Mouse (Mus musculus) limb, embryonic 11.5 days (tissue): ENCODE results near the gene Ppp2r5b. TPM values are rescaled to one million over a fixed set of nuclear protein-coding genes. Genes with fewer than 3 reads are reported as not detected.

ENCODE experiments used
- ATAC-seq: fragments of 200-750 bp; cut with Nextera tagmentation; 2 replicates; pipeline ENCODE4 v1.8.0; 2017; ENCODE audit warnings: low read depth; ENCODE audit not compliant: insufficient number of reproducible peaks, low FRiP score, low TSS enrichment
- DNase-seq: peaks from one replicate; pipeline ENCODE4 v3.0.0-alpha.2; 2015; ENCODE audit warnings: low spot score
- H3K27ac ChIP-seq: fragments of 300-500 bp; sonication (generic); replicated peaks from 2 replicates; pipeline ENCODE4 v1.5.1; 2014; ENCODE audit warnings: low read depth, mild to moderate bottlenecking, low read length
- H3K27me3 ChIP-seq: fragments of 300-500 bp; sonication (generic); 2 replicates; pipeline ENCODE4 v1.6.1; 2014; ENCODE audit warnings: mild to moderate bottlenecking, low read length, mixed read lengths; ENCODE audit not compliant: control insufficient read depth, insufficient read depth
- H3K36me3 ChIP-seq: fragments of 300-500 bp; sonication (generic); 2 replicates; pipeline ENCODE4 v1.6.1; 2014; ENCODE audit warnings: mild to moderate bottlenecking, low read length, moderate library complexity, mixed read lengths; ENCODE audit not compliant: control insufficient read depth, insufficient read depth
- H3K4me1 ChIP-seq: fragments of 300-500 bp; sonication (generic); 2 replicates; pipeline ENCODE4 v1.6.1; 2014; ENCODE audit warnings: low read length, mixed read lengths; ENCODE audit not compliant: control insufficient read depth, insufficient read depth
- H3K4me2 ChIP-seq: fragments of 300-500 bp; sonication (generic); 2 replicates; pipeline ENCODE4 v1.6.1; 2014; ENCODE audit warnings: low read depth, mild to moderate bottlenecking, moderate library complexity; ENCODE audit not compliant: severe bottlenecking
- H3K4me3 ChIP-seq: fragments of 300-500 bp; sonication (generic); 2 replicates; pipeline ENCODE4 v1.5.1; 2014; ENCODE audit warnings: low read depth, low read length
- H3K9ac ChIP-seq: fragments of 300-500 bp; sonication (generic); 2 replicates; pipeline ENCODE4 v1.6.1; 2014; ENCODE audit warnings: mild to moderate bottlenecking, low read length
- H3K9me3 ChIP-seq: fragments of 300-500 bp; sonication (generic); 2 replicates; pipeline ENCODE4 v1.6.1; 2016; ENCODE audit warnings: low read length; ENCODE audit not compliant: control insufficient read depth
- WGBS: fragments of 180-500 bp; shearing (Covaris S2); extraction: QIAGEN DNeasy Blood & Tissue Kit; methylation state at CpG from one replicate; pipeline ENCODE4 v1.1.7; 2014; 5-methylcytosine and 5-hydroxymethylcytosine counted together
- polyA plus RNA-seq: library from polyadenylated mRNA; unstranded; fragments of >200 nt; fragmentation: Nextera tagmentation; extraction: Ambion mirVana; gene quantifications from 2 replicates; pipeline ENCODE4 v1.2.1, GENCODE M21; 2014

Gene Ppp2r5b
- polyA plus RNA-seq, 1 experiment from 2014 or later, result 18.6 TPM

DNA sequence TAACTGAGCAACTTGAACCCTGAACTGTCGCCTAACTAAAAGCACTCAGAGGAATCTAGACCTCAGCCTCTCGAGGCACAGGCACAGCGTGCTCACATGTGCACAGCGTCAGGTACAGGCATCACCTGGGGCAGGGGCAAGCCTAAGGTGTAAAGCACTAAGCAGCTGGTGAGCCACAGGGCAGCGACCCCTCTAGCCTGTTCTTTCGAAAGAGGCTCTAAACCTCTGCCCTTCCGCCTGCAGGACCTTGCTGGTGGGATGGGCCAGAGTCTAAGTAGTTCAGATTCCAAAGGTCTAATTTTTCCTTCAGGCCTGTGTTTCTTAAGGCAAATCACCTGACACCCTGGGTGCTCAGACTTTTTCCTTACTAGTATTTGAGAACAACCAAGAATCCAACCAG is 36.4 kb upstream of the Ppp2r5b start:
- WGBS, result 72% methylated on average over 7 of the region's 7 CpGs
- 0 out of 2 replicates have a peak, but pooled peaks cover 3% of the 10 kb centered on the region for H3K4me1 ChIP-seq
- H3K4me3 ChIP-seq, result no peak overlapping the region
- no peak for ATAC-seq
- H3K36me3 ChIP-seq, result no peaks in the 10 kb centered on the region
- H3K27ac ChIP-seq, result no peak overlapping the region
- DNase-seq, result no peak
- no peak overlapping the region for H3K4me2 ChIP-seq
- H3K27me3 ChIP-seq, result no peaks in the 10 kb centered on the region
- no peaks in the 10 kb centered on the region for H3K9me3 ChIP-seq
- H3K9ac ChIP-seq, result no peak overlapping the region

DNA sequence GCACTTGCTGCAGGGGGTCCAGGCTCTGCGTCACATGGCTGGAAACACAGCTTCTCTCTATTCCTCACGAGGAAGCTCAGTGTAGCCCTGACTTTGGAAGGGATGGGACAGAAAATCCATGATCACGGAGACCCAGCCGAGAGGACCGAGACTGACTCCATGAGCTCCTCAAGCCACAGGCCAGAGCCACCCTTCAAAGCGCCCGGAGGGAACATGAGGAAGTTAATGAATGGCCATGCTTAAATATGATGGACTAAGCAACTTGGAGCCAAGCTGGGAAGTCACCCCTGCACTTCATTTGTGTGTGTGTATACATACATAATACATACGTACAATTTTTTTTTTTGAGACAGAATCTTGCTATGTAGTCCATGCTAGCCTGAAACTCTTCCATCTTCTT is 35.5 kb upstream of the Ppp2r5b start:
- WGBS, result 31% methylated on average over 8 of the region's 8 CpGs
- Histone ChIP-seq H3K9me3 (no peaks in the 10 kb centered on the region), H3K27me3 (no peaks in the 10 kb centered on the region), H3K4me1 (0 out of 2 replicates have a peak, but pooled peaks cover 3% of the 10 kb centered on the region), H3K9ac (no peak overlapping the region), H3K27ac (no peak overlapping the region), H3K36me3 (no peaks in the 10 kb centered on the region), H3K4me2 (no peak overlapping the region), H3K4me3 (no peak overlapping the region)
- ATAC-seq (no peak), DNase-seq (no peak)

DNA sequence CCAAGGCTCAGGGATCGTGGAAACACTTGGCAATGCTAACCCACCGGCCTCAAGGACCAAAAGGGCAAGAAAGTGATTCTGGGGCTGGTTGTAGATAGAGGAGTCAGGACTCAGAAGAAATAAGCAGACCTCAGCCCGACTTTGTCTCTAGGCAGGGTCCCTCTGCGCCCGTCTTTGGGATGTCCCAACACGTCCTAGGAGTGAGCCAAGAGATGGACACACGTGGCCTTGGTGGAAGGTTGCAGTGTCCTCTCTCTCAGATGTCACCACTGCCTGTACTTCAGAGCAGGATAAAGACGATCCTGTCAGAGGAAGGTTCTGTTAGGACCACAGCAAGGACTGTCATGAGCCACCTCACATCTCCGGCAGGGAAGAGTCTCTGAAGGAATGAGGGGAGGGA is 35.0 kb upstream of the Ppp2r5b start:
- Histone ChIP-seq H3K4me3 (no peak overlapping the region), H3K36me3 (no peaks in the 10 kb centered on the region), H3K9me3 (no peaks in the 10 kb centered on the region), H3K27me3 (no peaks in the 10 kb centered on the region), H3K27ac (no peak overlapping the region), H3K9ac (no peak overlapping the region), H3K4me1 (0 out of 2 replicates have a peak, but pooled peaks cover 2% of the 10 kb centered on the region), H3K4me2 (no peak overlapping the region)
- WGBS, result 57% methylated on average over 9 of the region's 9 CpGs
- ATAC-seq, result no peak
- DNase-seq, result no peak

DNA sequence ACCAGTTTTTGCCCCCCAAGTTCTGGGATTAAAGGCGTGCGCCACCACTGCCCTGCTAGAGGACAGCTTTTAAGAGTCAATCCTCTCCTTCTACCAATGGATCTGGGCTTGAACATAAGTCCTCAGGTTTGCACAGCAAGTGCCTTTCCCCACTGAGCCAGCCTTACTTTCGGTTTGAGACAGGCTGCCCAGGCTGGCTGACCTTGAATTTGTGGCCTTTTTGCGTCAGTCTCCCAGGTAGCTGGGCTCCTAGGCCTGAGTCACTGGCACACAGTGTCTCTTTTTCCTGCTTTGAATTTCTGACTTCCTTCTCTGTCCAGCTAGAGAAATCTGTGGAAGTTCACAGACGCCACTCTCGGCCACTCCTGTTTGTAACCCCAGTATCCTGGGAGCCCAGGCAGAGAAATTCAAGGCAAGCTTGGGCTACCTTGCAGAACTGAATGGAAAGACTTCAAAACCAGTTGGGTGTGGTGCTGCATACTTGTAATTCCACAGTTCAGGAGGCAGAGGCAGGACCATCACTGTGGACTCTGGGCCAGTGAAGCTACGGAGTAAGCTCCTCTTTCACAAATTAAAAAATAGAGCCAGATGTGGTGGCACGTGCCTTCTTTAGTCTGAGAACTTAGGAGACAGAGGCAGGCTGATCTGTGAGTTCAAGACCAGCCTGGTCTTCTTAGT is 34.3 kb upstream of the Ppp2r5b start:
- Histone ChIP-seq H3K36me3 (no peaks in the 10 kb centered on the region), H3K9ac (no peak overlapping the region), H3K4me1 (no peaks in the 10 kb centered on the region), H3K4me3 (no peak overlapping the region), H3K27ac (no peak overlapping the region), H3K27me3 (no peaks in the 10 kb centered on the region), H3K9me3 (no peaks in the 10 kb centered on the region), H3K4me2 (no peak overlapping the region)
- WGBS, result 88% methylated on average over 8 of the region's 8 CpGs
- no peak for ATAC-seq
- DNase-seq, result no peak

DNA sequence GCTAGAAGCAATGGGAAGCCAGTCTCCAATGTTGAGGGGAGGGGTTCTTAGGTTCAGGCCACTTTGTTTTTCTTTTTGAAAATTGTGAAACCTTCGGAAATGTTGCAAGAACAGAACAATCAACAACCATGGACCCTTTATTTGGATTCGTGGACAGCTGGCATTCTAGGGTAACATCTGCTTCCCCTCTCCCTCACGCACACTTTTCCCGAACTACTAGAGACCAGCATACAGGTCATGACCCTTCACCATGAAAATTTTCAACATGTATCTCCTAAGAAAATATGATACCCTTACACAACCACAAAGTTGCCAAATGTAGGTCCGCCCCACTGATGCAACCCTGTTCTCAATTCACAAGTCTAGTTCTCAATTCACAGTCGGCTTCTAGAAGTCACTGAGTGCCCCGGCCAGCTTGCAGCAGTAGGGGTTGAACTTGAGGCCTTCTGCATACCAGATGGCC is 33.0 kb upstream of the Ppp2r5b start:
- no peaks in the 10 kb centered on the region for H3K4me1 ChIP-seq
- ATAC-seq, result no peak
- 82% methylated on average over 7 of the region's 7 CpGs for WGBS

DNA sequence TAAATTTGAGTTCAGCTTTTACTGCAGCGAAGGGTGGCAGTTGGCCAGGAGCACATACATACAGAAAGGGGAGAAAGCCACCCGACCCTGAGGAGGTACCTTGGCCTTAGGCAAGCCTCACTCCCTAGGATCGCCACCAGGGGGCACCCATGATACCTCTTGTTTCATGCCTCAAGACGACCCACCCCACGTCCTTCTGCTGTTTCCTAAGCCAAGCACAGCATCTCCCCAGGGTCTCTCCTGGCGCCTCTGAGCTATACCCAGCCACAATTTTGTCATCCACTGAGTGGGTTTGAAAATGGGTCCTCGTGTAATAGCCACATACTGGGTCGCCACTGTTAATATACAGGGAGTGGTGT is 32.5 kb upstream of the Ppp2r5b start:
- no peak overlapping the region for H3K4me3 ChIP-seq
- no peak overlapping the region for H3K9ac ChIP-seq
- no peaks in the 10 kb centered on the region for H3K4me1 ChIP-seq
- H3K4me2 ChIP-seq, result no peak overlapping the region
- H3K27me3 ChIP-seq, result no peaks in the 10 kb centered on the region
- ATAC-seq (peak; percentile 64; the same call in 1 of the 2 replicates), DNase-seq (peak; percentile 93)
- H3K27ac ChIP-seq, result no peak overlapping the region
- H3K9me3 ChIP-seq, result no peaks in the 10 kb centered on the region
- H3K36me3 ChIP-seq, result no peaks in the 10 kb centered on the region
- WGBS, result 17% methylated on average over 8 of the region's 8 CpGs

More for the DNA sequence above, 33.0 kb upstream of the Ppp2r5b start:
- H3K36me3 ChIP-seq, result no peaks in the 10 kb centered on the region
- no peak for DNase-seq
- no peak overlapping the region for H3K9ac ChIP-seq
- no peak overlapping the region for H3K4me3 ChIP-seq
- H3K27ac ChIP-seq, result no peak overlapping the region
- H3K27me3 ChIP-seq, result no peaks in the 10 kb centered on the region
- H3K9me3 ChIP-seq, result no peaks in the 10 kb centered on the region
- no peak overlapping the region for H3K4me2 ChIP-seq

DNA sequence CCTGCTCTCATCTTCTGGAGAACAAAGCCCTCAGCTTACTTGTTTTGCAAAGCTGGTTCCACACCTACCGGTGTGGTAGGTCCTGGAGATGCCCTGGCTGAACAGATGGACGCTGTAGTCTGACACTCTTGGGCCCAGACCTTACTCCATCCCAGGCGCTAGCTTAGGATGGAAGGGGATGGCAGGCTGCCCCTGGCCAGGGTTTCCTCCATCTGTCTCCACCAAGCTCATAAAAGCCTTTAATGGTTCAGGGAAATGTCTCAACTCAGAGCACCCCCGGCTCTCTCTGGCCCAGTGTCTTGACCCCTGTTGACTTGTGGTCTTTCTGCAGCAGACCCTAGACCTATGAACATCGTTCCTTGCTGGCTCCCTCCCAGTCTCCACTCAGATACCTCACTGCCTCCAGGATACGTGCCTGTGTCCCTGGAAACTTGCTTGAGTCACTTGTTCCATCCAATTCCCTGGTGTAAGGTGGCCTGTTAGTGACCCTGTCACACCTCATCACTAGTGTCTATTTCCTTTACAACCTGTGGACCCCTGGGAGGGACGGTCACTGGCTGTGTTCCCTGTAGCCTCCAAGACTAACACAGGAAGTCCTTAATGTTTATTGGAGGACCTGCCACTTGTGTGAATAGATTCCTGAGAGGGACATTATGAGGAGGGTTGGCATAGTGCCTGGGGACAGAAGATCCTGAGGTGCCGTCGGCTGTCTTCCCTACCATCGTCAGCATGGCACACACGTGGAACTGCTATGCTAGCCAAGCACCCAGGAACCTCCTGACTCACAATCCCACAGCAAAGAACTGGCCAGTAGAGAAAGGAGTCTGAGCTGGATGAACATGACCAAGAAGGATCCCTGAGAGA is 31.9 kb upstream of the Ppp2r5b start:
- WGBS, result 52% methylated on average over 11 of the region's 11 CpGs
- H3K36me3 ChIP-seq, result no peaks in the 10 kb centered on the region

DNA sequence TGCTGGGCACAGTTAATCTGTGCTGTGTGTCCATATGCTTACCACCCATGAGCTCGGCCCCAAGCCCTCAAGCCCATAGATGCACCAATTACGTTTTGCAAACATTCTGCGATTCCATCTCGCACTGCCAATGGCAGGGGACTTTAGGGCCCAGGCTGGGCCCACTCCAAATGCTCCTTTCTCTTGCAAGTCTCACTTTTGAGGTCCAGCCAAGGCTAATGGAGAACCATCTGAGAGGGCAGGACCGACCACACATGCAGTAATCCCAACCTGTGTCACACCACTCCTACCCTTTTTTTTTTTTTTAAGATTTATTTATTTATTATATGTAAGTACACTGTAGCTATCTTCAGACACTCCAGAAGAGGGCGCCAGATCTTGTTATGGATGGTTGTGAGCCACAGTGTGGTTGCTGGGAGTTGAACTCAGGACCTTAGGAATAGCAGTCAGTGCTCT is 30.1 kb upstream of the Ppp2r5b start:
- Histone ChIP-seq H3K27me3 (no peaks in the 10 kb centered on the region), H3K4me2 (no peak overlapping the region), H3K36me3 (peaks cover 2% of the 10 kb centered on the region; the same call in 1 of the 2 replicates), H3K4me1 (no peaks in the 10 kb centered on the region), H3K9me3 (peaks cover 1% of the 10 kb centered on the region; the same call in 1 of the 2 replicates), H3K9ac (no peak overlapping the region), H3K27ac (no peak overlapping the region), H3K4me3 (no peak overlapping the region)
- WGBS, result 67% methylated on average over 6 of the region's 6 CpGs
- ATAC-seq (no peak), DNase-seq (no peak)

More for the DNA sequence above, 31.9 kb upstream of the Ppp2r5b start:
- H3K9me3 ChIP-seq, result no peaks in the 10 kb centered on the region
- no peak overlapping the region for H3K9ac ChIP-seq
- no peaks in the 10 kb centered on the region for H3K27me3 ChIP-seq
- no peaks in the 10 kb centered on the region for H3K4me1 ChIP-seq
- no peak overlapping the region for H3K27ac ChIP-seq
- H3K4me3 ChIP-seq, result no peak overlapping the region
- DNase-seq, result no peak
- ATAC-seq, result no peak
- H3K4me2 ChIP-seq, result no peak overlapping the region
